Mouse (Mus musculus) erythroblast, embryonic 14.5 days (primary cell): ENCODE results near the gene Tinf2. TPM values are rescaled to one million over a fixed set of nuclear protein-coding genes. Genes with fewer than 3 reads are reported as not detected.

Experiments
- H3K27me3 ChIP-seq: 2 replicates; pipeline ENCODE4 v1.6.1; 2012; ENCODE audit warnings: inconsistent platforms; ENCODE audit not compliant: control insufficient read depth
- H3K36me3 ChIP-seq: 2 replicates; pipeline ENCODE4 v1.6.1; 2012; ENCODE audit warnings: mild to moderate bottlenecking, inconsistent platforms; ENCODE audit not compliant: control insufficient read depth
- H3K4me1 ChIP-seq: 2 replicates; pipeline ENCODE4 v1.6.1; 2012; ENCODE audit warnings: inconsistent platforms; ENCODE audit not compliant: control insufficient read depth
- H3K4me3 ChIP-seq: replicated peaks from 2 replicates; pipeline ENCODE3; 2012; ENCODE audit warnings: moderate library complexity, mild to moderate bottlenecking, inconsistent platforms
- H3K9me3 ChIP-seq: 2 replicates; pipeline ENCODE4 v1.6.1; 2012; ENCODE audit warnings: low read length, inconsistent platforms, mixed read lengths; ENCODE audit not compliant: control insufficient read depth
- GATA1 ChIP-seq: IDR thresholded peaks from 2 replicates; pipeline ENCODE4 v1.6.1; 2012; ENCODE audit warnings: low read length, inconsistent platforms, mixed read lengths
- TAL1 ChIP-seq: IDR thresholded peaks from 3 replicates; pipeline ENCODE4 v1.6.1; 2012; ENCODE audit warnings: low read length, inconsistent platforms, mixed read lengths
- polyA plus RNA-seq: library from polyadenylated mRNA; stranded (reverse); fragments of >175 nt; gene quantifications from 2 replicates; pipeline ENCODE4 v1.2.3, GENCODE M21; 2012

Tinf2 gene
- polyA plus RNA-seq, 1 experiment = 3.6 TPM

GRCm38 (mm10) chr14:55672741-55673060 lies 8.9 kb downstream of the Tinf2 start:
- peak overlapping the region; percentile 97 for H3K4me3 ChIP-seq
- H3K36me3 ChIP-seq = peaks cover 56% of the 10 kb centered on the region
- TF ChIP-seq TAL1 = no peak

GRCm38 (mm10) chr14:55671833-55672740 lies 9.5 kb downstream of the Tinf2 start, which contains the start of the genes Gmpr2 and Nedd8:
Gene Gmpr2 (plus strand): TSS chr14:55671941.
Gene Nedd8 (minus strand): TSS chr14:55672124.
- H3K4me1 ChIP-seq = peaks cover 47% of the 10 kb centered on the region
- H3K27me3 ChIP-seq = no peaks in the 10 kb centered on the region
- H3K9me3 ChIP-seq = no peaks in the 10 kb centered on the region
- H3K36me3 ChIP-seq = peaks cover 50% of the 10 kb centered on the region
- TF ChIP-seq GATA1 = no peak
- no peak for TF ChIP-seq TAL1
- peak within 1 kb of the TSS; percentile 97 for H3K4me3 ChIP-seq

More at GRCm38 (mm10) chr14:55672741-55673060, 8.9 kb downstream of the Tinf2 start:
- Histone ChIP-seq H3K27me3 (no peaks in the 10 kb centered on the region), H3K4me1 (peaks cover 47% of the 10 kb centered on the region), H3K9me3 (no peaks in the 10 kb centered on the region)

- H3K4me1 ChIP-seq = peaks cover 47% of the 10 kb centered on the region
- TF ChIP-seq TAL1 = no peak
- no peak for TF ChIP-seq GATA1
- H3K27me3 ChIP-seq = no peaks in the 10 kb centered on the region
- H3K9me3 ChIP-seq = no peaks in the 10 kb centered on the region
- peak overlapping the region; percentile 97 for H3K4me3 ChIP-seq
- H3K36me3 ChIP-seq = peaks cover 49% of the 10 kb centered on the region
Observed at GRCm38 (mm10) chr14:55671486-55671832, 10.2 kb downstream of the Tinf2 start.

GRCm38 (mm10) chr14:55660636-55661035 lies 21.0 kb downstream of the Tinf2 start:
- Histone ChIP-seq H3K9me3 (no peaks in the 10 kb centered on the region), H3K36me3 (peaks cover 52% of the 10 kb centered on the region), H3K4me1 (peaks cover 31% of the 10 kb centered on the region), H3K4me3 (peak overlapping the region; percentile 85), H3K27me3 (no peaks in the 10 kb centered on the region)
- TF ChIP-seq GATA1 (no peak), TAL1 (no peak)

GRCm38 (mm10) chr14:55659960-55660573 lies 21.6 kb downstream of the Tinf2 start, which contains the start of gene Mdp1:
Gene Mdp1 (minus strand): TSS chr14:55660508.
- H3K36me3 ChIP-seq = peaks cover 50% of the 10 kb centered on the region

GRCm38 (mm10) chr14:55658011-55658410 lies 23.6 kb downstream of the Tinf2 start:
- Histone ChIP-seq H3K36me3 (peaks cover 37% of the 10 kb centered on the region), H3K4me1 (peaks cover 31% of the 10 kb centered on the region), H3K27me3 (no peaks in the 10 kb centered on the region), H3K4me3 (no peak overlapping the region), H3K9me3 (no peaks in the 10 kb centered on the region)
- TF ChIP-seq TAL1 (no peak), GATA1 (no peak)

More at GRCm38 (mm10) chr14:55659960-55660573, 21.6 kb downstream of the Tinf2 start, which contains the start of gene Mdp1:
- TF ChIP-seq TAL1 = no peak
- TF ChIP-seq GATA1 = no peak
- peak within 1 kb of the TSS; percentile 85 for H3K4me3 ChIP-seq
- H3K9me3 ChIP-seq = no peaks in the 10 kb centered on the region
- H3K27me3 ChIP-seq = no peaks in the 10 kb centered on the region
- H3K4me1 ChIP-seq = peaks cover 31% of the 10 kb centered on the region

- TF ChIP-seq TAL1 (no peak), GATA1 (no peak)
- no peak overlapping the region for H3K4me3 ChIP-seq
- H3K9me3 ChIP-seq = no peaks in the 10 kb centered on the region
- peaks cover 31% of the 10 kb centered on the region for H3K4me1 ChIP-seq
- no peaks in the 10 kb centered on the region for H3K27me3 ChIP-seq
- peaks cover 27% of the 10 kb centered on the region for H3K36me3 ChIP-seq
Observed at GRCm38 (mm10) chr14:55656935-55657334, 24.7 kb downstream of the Tinf2 start.

GRCm38 (mm10) chr14:55651528-55651927 lies 30.1 kb downstream of the Tinf2 start:
- TF ChIP-seq TAL1 (no peak), GATA1 (no peak)
- peaks cover 8% of the 10 kb centered on the region; the same call in 1 of the 2 replicates for H3K4me1 ChIP-seq

GRCm38 (mm10) chr14:55649884-55650283 lies 31.7 kb downstream of the Tinf2 start, which contains the start of gene Tssk4:
Gene Tssk4 (plus strand): TSS chr14:55650184.
- no peak within 1 kb of the TSS for H3K4me3 ChIP-seq
- TF ChIP-seq GATA1 = no peak
- TF ChIP-seq TAL1 = no peak
- no peaks in the 10 kb centered on the region for H3K9me3 ChIP-seq
- H3K27me3 ChIP-seq = peaks cover 3% of the 10 kb centered on the region; the same call in 1 of the 2 replicates
- H3K36me3 ChIP-seq = peaks cover 21% of the 10 kb centered on the region
- peaks cover 21% of the 10 kb centered on the region for H3K4me1 ChIP-seq

More at GRCm38 (mm10) chr14:55651528-55651927, 30.1 kb downstream of the Tinf2 start:
- H3K9me3 ChIP-seq = no peaks in the 10 kb centered on the region
- peaks cover 3% of the 10 kb centered on the region; the same call in 1 of the 2 replicates for H3K27me3 ChIP-seq
- H3K4me3 ChIP-seq = no peak overlapping the region
- peaks cover 10% of the 10 kb centered on the region for H3K36me3 ChIP-seq
